Mouse (Mus musculus): ENCODE data around the gene Gorasp1.

DNA sequence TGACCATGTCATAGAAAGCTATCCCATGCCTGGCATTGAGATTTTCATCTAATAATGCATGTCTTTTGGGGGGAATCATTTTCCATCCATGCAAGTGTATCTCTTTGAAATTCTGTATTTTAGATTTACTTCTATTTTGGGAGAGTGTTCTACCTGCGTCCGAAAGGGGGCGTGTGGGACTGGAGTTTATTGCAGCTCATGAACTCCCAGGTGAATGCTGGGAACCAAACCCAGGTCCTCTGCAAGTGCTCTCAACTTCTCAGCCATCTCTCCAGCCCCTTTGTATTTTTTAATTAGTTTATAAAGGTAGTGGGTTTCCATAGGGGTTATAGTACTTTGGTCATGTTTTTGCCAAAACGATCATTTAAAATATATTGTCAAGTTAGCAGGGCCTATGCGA is 43.5 kb downstream of the Gorasp1 start:
- TF ChIP-seq USF1 (IDR thresholded peaks at IDR 0.05; ENCODE audit: low read depth) (no peak), POLR2A (IDR thresholded peaks at IDR 0.05; ENCODE audit: insufficient read length, low read depth) (no peak), POLR2AphosphoS2 (IDR thresholded peaks at IDR 0.05; ENCODE audit: insufficient read length, low read depth) (no peak), CEBPB (IDR thresholded peaks at IDR 0.05; ENCODE audit: insufficient read depth, poor library complexity, severe bottlenecking) (no peak), TCF12 (IDR thresholded peaks at IDR 0.05; ENCODE audit: insufficient read depth, poor library complexity, severe bottlenecking) (no peak), MYOD1 (IDR thresholded peaks at IDR 0.05; ENCODE audit: control insufficient read depth in 1 of 3, insufficient read length in 2 of 3, low read depth in 2 of 3) (no peak), REST (IDR thresholded peaks at IDR 0.05; ENCODE audit: insufficient read depth, insufficient read length) (no peak), MAX (IDR thresholded peaks at IDR 0.05; ENCODE audit: low read depth) (no peak), E2F4 (IDR thresholded peaks at IDR 0.05; ENCODE audit: insufficient read depth) (no peak), MYOG (IDR thresholded peaks at IDR 0.05; ENCODE audit: control insufficient read depth in 1 of 3, insufficient read depth in 1 of 3, insufficient read length in 2 of 3, low read depth in 2 of 3) (no peak), SRF (IDR thresholded peaks at IDR 0.05; ENCODE audit: control insufficient read depth, insufficient read length, low read depth) (no peak), TCF3 (IDR thresholded peaks at IDR 0.05; ENCODE audit: insufficient read length, low read depth) (no peak)
